Mouse (Mus musculus) limb, embryonic 13.5 days (tissue): ENCODE results near the gene Get4. TPM values are rescaled to one million over a fixed set of nuclear protein-coding genes. Genes with fewer than 3 reads are reported as not detected.

ENCODE experiments used
- ATAC-seq: fragments of 200-750 bp; cut with Nextera tagmentation; 2 replicates; pipeline ENCODE4 v1.8.0; 2017; ENCODE audit warnings: low read depth, moderate number of reproducible peaks, moderate TSS enrichment; ENCODE audit not compliant: low FRiP score
- H3K27ac ChIP-seq: fragments of 300-500 bp; sonication (generic); 2 replicates; pipeline ENCODE4 v1.5.1; 2015; ENCODE audit warnings: inconsistent platforms, mild to moderate bottlenecking, moderate library complexity
- H3K27me3 ChIP-seq: fragments of 300-500 bp; sonication (generic); 2 replicates; pipeline ENCODE4 v1.6.1; 2015; ENCODE audit warnings: mild to moderate bottlenecking, inconsistent platforms
- H3K36me3 ChIP-seq: fragments of 300-500 bp; sonication (generic); 2 replicates; pipeline ENCODE4 v1.6.1; 2015; ENCODE audit warnings: inconsistent platforms, mild to moderate bottlenecking, moderate library complexity
- H3K4me1 ChIP-seq: fragments of 300-500 bp; sonication (generic); 2 replicates; pipeline ENCODE4 v1.6.1; 2015; ENCODE audit warnings: inconsistent platforms
- H3K4me2 ChIP-seq: fragments of 300-500 bp; sonication (generic); replicated peaks from 2 replicates; pipeline ENCODE4 v1.6.1; 2015; ENCODE audit warnings: inconsistent platforms, mild to moderate bottlenecking, moderate library complexity
- H3K4me3 ChIP-seq: fragments of 300-500 bp; sonication (generic); 2 replicates; pipeline ENCODE4 v1.5.1; 2015; ENCODE audit warnings: moderate library complexity, mild to moderate bottlenecking, inconsistent platforms
- H3K9ac ChIP-seq: fragments of 300-500 bp; sonication (generic); 2 replicates; pipeline ENCODE4 v1.6.1; 2015; ENCODE audit warnings: mild to moderate bottlenecking, inconsistent platforms
- H3K9me3 ChIP-seq: fragments of 300-500 bp; sonication (generic); 2 replicates; pipeline ENCODE4 v1.6.1; 2016; ENCODE audit warnings: inconsistent platforms
- WGBS: fragments of 180-500 bp; shearing (Covaris S2); methylation state at CpG from one replicate; pipeline ENCODE4 v1.1.7; 2015; 5-methylcytosine and 5-hydroxymethylcytosine counted together
- polyA plus RNA-seq: library from polyadenylated mRNA; unstranded; fragments of >200 nt; fragmentation: Nextera tagmentation; extraction: Ambion mirVana; gene quantifications from 2 replicates; pipeline ENCODE4 v1.2.1, GENCODE M21; 2015

Get4 gene
- polyA plus RNA-seq, 1 experiment from 2014 or later = 155 TPM

DNA sequence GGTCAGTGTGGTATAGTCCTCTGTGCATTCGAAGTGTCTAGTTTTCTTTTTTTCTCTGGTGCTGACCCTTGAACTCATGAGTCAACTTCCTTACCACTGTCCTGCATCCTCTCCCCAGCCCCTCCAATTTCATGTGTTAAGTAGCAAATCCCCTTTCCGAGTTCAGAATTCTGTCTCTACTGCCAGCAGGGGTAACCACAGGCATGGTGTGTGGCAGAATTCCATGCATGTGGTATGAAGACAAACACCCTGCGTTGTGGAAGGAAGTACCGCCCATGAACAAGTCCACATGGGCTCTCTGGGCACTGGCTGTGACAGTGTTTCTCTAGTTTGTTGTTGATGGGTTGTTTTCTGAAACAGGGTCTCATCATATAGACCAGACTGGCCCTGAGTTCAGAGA lies 15.5 kb downstream of the Get4 start:
- ATAC-seq = no peak
- WGBS = 89% methylated on average over 4 of the region's 4 CpGs
- Histone ChIP-seq H3K9ac (no peak overlapping the region), H3K9me3 (no peaks in the 10 kb centered on the region), H3K4me2 (no peak overlapping the region), H3K36me3 (peaks cover 71% of the 10 kb centered on the region), H3K27me3 (no peaks in the 10 kb centered on the region), H3K27ac (no peak overlapping the region), H3K4me1 (no peaks in the 10 kb centered on the region), H3K4me3 (no peak overlapping the region)

DNA sequence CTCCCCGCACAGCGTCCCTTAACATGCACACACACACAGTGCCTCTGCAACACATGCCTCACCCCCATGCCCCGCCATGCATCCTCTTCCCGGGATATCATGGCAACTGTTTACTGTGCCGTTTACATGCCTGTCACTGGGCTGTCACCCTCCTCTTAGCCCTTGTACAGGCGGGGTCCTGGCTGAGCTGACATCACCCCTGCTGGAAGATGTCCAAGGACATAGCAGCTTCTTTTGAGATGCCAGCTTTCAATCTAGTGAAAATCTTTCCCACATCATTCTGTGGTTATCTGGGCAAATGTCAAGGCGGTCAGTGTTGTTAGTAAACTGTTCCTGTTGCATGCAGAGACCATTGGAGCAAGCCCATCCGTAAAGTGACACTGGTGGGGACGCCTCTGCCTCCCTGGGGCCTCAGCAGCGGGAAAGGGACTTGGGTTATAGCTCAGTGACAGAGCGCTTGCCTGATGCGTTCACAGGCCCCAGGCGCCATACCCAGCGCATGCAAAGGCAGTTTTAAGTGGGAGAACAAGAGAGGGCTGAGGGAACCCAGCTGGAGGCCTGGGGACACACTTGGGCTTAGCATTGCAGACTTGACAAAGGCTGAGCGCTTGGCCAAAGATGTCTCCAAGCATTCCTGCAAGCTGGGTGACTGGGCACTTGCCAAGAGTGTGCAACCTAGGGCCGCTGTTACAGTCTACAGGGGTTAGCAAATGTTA lies 18.8 kb downstream of the Get4 start:
- Histone ChIP-seq H3K4me1 (no peaks in the 10 kb centered on the region), H3K9me3 (no peaks in the 10 kb centered on the region), H3K27me3 (no peaks in the 10 kb centered on the region), H3K9ac (no peak overlapping the region), H3K36me3 (peaks cover 38% of the 10 kb centered on the region), H3K4me2 (no peak overlapping the region), H3K27ac (no peak overlapping the region), H3K4me3 (no peak overlapping the region)
- WGBS = 73% methylated on average over 16 of the region's 16 CpGs
- no peak for ATAC-seq

DNA sequence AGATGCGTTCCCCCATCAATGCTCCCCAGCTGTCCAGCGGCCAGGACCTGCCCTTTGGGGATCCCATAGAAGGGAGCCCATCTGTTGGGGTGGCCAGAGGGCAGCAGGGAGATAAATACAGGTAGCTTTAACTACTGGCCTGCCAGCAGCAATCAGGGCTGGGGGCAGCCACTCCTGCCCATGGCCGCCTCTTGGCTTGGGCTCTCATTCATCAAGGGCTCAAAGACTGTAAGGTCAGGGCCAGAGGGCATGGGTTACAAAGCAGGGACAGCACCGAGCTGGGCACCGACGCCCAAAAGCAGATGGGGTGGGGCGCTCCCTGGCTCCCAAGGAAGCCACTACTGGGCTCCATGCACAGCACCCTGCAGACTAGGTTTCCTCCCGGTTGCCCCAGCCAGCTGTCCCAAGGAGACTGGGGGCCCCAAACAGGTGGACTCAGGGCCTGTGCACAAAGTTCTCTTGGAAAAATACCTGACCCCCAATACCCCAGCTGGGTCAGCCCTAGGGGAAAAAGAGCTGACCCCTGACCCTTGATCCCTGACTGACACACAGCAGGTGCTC lies 19.9 kb downstream of the Get4 start:
- no peaks in the 10 kb centered on the region for H3K4me1 ChIP-seq
- 0 out of 2 replicates have a peak, but pooled peaks have one; percentile 20 for ATAC-seq
- H3K9me3 ChIP-seq = no peaks in the 10 kb centered on the region
- H3K27me3 ChIP-seq = no peaks in the 10 kb centered on the region
- H3K9ac ChIP-seq = no peak overlapping the region
- no peak overlapping the region for H3K4me3 ChIP-seq
- peaks cover 27% of the 10 kb centered on the region for H3K36me3 ChIP-seq
- 49% methylated on average over 8 of the region's 8 CpGs for WGBS
- H3K27ac ChIP-seq = no peak overlapping the region
- H3K4me2 ChIP-seq = no peak overlapping the region

DNA sequence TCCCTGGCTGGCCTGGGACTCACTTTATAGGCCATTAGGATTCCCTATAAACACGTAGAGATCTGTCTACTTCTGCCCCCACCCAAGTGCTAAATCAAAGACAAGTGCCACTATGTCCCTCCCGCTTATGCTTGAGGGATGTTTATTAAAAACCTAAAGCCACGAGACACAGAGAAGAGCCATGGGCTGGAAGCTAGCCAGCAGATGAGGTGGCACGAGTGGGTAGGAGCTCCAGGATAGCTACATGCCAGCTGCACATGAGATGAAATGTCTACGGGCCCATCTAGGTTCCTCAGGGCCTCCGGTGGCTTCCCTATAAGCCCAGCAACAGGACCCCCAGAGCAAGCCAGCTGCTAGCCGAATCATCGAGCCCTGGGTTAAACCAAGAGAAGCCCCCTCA lies 25.2 kb downstream of the Get4 start:
- H3K27ac ChIP-seq = no peak overlapping the region
- H3K9ac ChIP-seq = no peak overlapping the region
- H3K9me3 ChIP-seq = no peaks in the 10 kb centered on the region
- H3K4me2 ChIP-seq = no peak overlapping the region
- no peak overlapping the region for H3K4me3 ChIP-seq
- no peak for ATAC-seq
- 68% methylated on average over 8 of the region's 8 CpGs for WGBS
- no peaks in the 10 kb centered on the region for H3K36me3 ChIP-seq
- H3K4me1 ChIP-seq = peaks cover 17% of the 10 kb centered on the region
- H3K27me3 ChIP-seq = no peaks in the 10 kb centered on the region

DNA sequence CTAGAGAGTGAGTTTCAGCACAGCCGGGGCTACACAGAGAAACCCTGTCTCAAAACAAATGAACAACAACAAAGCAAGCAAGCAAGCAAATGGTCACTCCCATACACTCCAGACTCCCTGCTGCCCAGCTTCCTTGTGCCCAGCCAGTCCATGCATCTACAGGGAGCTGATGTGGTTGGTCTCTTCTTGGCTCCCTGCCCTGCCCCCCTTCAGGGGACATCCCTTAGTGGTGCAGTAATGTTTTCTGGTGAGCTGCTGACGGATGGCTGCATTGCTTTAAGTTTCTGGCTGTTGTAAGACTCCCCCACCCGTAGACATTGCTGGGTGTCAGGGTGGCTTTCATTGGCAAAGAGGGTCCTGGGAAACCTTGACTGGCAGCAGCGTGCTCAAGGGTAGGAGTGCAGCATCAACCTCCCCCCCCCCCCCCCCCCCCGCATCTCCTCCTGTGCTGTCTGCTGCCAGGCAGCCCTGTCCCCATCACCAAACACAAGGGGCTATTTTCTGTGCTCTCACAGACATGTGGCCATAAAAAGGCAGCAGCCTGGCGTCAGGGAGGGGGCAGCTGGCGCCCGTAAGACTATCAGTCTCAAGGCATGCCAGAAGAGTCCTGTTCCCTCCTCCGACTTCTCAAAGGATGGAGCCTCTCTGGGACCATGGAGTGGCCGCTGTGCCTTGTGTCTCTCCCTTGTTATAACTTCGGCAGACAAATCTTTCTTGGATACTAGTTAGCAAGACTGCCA lies 29.4 kb downstream of the Get4 start:
- 31% methylated on average over 11 of the region's 11 CpGs for WGBS

DNA sequence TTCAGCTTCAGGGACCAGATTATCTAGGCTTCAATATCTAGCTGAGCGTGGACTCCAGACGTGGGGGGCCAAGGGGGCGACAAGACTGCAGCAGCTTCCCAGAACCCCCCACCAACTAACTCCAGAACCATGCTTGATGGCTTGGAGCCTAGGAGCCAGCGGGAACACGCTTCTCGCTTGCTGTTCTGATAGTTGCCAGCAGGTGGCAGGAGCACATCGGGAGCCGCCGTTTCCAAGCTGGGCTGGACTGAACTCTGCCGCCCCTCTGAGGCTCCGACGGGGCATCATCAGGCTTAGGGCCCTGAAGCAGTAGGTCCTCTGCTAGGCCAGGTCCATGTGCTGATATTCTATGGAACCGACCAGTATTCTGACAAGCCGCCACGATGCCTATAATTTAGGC lies 30.1 kb downstream of the Get4 start:
- WGBS = 5% methylated on average over 15 of the region's 15 CpGs
- peak; percentile 46 for ATAC-seq
- H3K36me3 ChIP-seq = no peaks in the 10 kb centered on the region
- H3K4me3 ChIP-seq = no peak overlapping the region
- peaks cover 4% of the 10 kb centered on the region; the same call in 1 of the 2 replicates for H3K27me3 ChIP-seq
- H3K27ac ChIP-seq = peak overlapping the region; percentile 12; the same call in 1 of the 2 replicates
- H3K9me3 ChIP-seq = no peaks in the 10 kb centered on the region
- H3K4me2 ChIP-seq = peak overlapping the region; percentile 5; the same call in 1 of the 2 replicates
- H3K4me1 ChIP-seq = peaks cover 17% of the 10 kb centered on the region
- no peak overlapping the region for H3K9ac ChIP-seq

More for the DNA sequence above, 29.4 kb downstream of the Get4 start:
- Histone ChIP-seq H3K36me3 (no peaks in the 10 kb centered on the region), H3K4me3 (no peak overlapping the region), H3K27me3 (peaks cover 4% of the 10 kb centered on the region; the same call in 1 of the 2 replicates), H3K4me1 (peaks cover 17% of the 10 kb centered on the region), H3K9me3 (no peaks in the 10 kb centered on the region), H3K27ac (peak overlapping the region; percentile 12; the same call in 1 of the 2 replicates), H3K9ac (no peak overlapping the region), H3K4me2 (no peak overlapping the region; the same call in 1 of the 2 replicates)
- peak; percentile 30 for ATAC-seq

DNA sequence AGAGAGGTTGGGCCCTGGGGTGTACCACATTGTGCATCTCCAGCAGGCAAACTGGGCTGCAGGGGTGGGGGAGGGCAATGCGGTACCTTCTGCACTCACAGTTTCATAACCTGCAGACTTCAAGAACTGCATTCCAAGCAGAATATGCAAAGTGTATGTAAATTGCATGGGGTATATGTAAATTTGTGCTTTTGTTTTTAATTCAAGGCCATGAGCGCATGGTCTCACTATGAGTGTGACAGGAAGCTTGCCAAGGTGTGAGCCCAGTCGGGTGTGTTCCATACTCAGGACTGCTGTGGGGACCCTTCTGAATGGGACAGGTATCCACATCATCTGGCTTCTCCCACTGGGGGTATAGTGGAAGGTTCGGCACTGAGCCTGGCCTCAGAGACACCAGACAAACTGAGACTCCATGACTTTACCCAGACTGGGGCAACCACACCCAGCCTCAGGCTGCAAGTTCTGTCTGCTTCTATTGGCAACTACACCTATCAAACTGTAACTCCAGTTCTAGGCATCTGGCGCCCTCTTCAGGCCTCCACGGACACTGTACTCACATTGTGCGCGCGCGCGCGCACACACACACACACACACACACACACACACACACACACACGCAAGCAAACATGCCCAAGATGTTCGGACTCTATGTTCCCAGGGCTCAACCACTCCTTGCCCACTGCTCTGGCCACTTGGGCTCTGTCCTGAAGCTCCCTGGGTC lies 31.5 kb downstream of the Get4 start:
- no peak overlapping the region for H3K4me2 ChIP-seq
- no peak overlapping the region for H3K4me3 ChIP-seq
- H3K4me1 ChIP-seq = peaks cover 17% of the 10 kb centered on the region
- 93% methylated on average over 14 of the region's 14 CpGs for WGBS
- no peaks in the 10 kb centered on the region for H3K9me3 ChIP-seq
- H3K36me3 ChIP-seq = no peaks in the 10 kb centered on the region
- no peak overlapping the region for H3K9ac ChIP-seq
- H3K27ac ChIP-seq = no peak overlapping the region
- no peak for ATAC-seq
- H3K27me3 ChIP-seq = peaks cover 4% of the 10 kb centered on the region; the same call in 1 of the 2 replicates

DNA sequence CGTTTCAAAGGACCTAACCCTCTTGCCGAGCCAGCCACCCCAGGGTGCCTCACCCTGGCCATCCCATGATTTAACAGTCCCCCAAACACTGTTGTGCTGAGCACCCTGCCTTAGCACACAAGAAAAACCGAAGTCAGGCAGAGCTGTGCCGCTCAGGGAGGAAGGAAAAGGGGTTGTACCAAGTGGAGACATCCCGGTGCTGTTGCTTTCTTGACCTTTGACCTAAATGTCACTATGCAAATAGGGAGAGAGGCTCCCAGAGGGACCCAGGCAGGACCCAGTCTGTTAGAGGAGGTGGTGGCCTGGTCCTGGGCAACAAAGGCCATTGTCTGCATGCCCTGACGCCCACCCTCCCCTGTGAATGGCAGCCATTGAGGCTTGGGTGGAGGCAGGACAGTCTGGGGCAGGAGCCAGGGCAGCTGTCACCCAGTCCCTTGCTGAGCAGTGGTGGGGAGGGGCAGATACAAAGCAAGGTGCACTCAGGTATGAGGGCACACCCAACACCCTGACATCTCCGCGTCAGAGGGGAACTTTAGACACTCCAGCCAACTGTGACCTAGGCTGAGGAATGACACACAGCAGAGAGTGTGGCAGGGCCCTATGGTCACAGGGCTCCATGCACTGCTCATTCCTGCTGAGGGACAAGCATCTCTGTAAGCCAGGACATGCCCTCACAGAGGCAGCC lies 33.4 kb downstream of the Get4 start:
- peaks cover 4% of the 10 kb centered on the region; the same call in 1 of the 2 replicates for H3K27me3 ChIP-seq
- H3K4me3 ChIP-seq = no peak overlapping the region
- 62% methylated on average over 8 of the region's 8 CpGs for WGBS
- no peak for ATAC-seq
- no peaks in the 10 kb centered on the region for H3K9me3 ChIP-seq
- H3K36me3 ChIP-seq = no peaks in the 10 kb centered on the region
- no peak overlapping the region for H3K27ac ChIP-seq
- peaks cover 12% of the 10 kb centered on the region for H3K4me1 ChIP-seq
- H3K9ac ChIP-seq = no peak overlapping the region
- no peak overlapping the region for H3K4me2 ChIP-seq

DNA sequence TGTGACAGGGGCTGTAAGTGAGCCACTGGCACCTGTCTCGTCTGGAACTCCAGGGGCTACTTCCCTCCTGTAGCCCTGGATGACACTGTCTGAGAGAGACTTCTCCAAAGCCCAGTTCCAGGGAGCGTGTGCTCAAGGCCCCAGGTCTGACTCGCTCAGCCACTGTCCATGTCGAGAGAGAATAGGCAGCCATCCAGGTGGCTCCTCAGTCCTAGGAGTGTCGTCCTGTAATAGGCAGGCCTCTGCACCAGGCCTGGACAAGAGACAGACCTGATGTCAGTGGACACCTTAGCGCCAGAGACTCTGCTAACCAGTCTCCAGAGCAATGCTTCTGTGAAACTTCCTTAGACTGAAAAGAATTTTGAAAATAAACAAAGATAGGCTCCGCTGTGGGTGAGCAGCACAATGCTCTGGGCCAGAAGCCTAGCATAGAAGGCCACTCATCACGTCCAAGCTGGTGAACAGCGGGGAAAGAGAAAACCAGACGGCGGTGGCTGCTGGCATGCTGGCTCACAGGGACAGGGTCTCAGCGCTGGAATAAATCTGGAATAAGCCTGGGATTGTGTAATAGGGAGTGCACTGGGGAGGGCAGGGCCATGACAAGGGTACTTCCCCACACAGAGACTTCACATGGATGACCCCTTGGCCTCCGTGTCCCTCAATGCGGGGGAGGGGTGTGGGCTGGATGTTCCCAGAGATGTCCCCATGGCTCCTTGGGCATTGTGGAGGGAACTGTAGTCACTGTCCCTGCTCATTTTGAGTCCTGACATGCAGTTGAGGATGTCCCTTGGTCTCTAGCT lies 34.2 kb downstream of the Get4 start:
- WGBS = 70% methylated on average over 14 of the region's 14 CpGs
- H3K27ac ChIP-seq = no peak overlapping the region
- H3K27me3 ChIP-seq = peaks cover 4% of the 10 kb centered on the region; the same call in 1 of the 2 replicates
- H3K4me3 ChIP-seq = no peak overlapping the region
- ATAC-seq = no peak
- no peak overlapping the region for H3K9ac ChIP-seq
- peaks cover 8% of the 10 kb centered on the region for H3K4me1 ChIP-seq
- no peaks in the 10 kb centered on the region for H3K9me3 ChIP-seq
- H3K36me3 ChIP-seq = no peaks in the 10 kb centered on the region
- H3K4me2 ChIP-seq = no peak overlapping the region

DNA sequence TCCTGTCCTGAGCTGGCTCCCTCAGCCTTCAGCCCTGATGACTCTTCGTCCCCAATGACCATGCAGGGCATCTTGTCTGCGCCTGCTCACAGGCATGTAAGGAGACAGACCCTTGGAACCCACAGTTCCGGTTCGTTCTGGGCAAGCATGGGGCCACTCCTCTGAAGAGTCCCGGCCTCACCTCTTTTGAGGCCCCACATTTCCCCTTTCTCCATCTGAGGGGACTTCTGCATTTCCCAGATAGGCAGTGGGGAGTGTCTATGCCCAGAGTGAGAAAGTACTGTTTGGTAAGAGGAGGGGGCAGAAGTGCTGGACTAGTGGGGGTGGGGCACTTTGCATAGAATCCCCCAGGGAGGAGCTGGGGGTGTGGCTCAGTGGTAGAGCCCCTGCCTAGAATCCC lies 35.0 kb downstream of the Get4 start:
- 90% methylated on average over 5 of the region's 5 CpGs for WGBS
- Histone ChIP-seq H3K9ac (no peak overlapping the region), H3K27ac (no peak overlapping the region), H3K4me3 (no peak overlapping the region), H3K4me1 (peaks cover under 1% of the 10 kb centered on the region; the same call in 1 of the 2 replicates), H3K9me3 (no peaks in the 10 kb centered on the region), H3K36me3 (no peaks in the 10 kb centered on the region), H3K27me3 (peaks cover 4% of the 10 kb centered on the region; the same call in 1 of the 2 replicates), H3K4me2 (no peak overlapping the region)
- ATAC-seq = no peak

DNA sequence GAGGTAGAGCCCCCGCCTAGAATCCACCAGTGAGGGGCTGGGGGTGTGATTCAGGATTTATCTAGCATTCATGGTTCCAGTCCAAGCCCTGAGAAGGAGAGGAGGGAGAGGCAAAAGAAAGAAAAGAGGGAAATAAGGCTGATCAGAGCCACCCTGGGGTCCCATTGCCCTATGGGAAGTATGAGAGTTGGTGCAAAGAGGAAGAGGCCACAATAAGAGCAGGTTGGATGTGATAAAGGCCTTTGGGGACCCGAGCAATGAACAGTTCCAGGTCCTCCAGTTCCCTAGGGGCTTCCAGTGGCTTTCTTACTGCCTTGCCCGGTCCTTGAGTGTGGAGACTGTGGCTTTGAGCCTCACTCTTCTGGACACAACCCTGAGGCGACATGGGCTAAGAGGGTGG lies 35.7 kb downstream of the Get4 start:
- no peak overlapping the region for H3K27ac ChIP-seq
- H3K9me3 ChIP-seq = no peaks in the 10 kb centered on the region
- 90% methylated on average over 4 of the region's 4 CpGs for WGBS
- ATAC-seq = no peak
- no peak overlapping the region for H3K4me2 ChIP-seq
- H3K4me1 ChIP-seq = no peaks in the 10 kb centered on the region
- no peak overlapping the region for H3K4me3 ChIP-seq
- no peaks in the 10 kb centered on the region for H3K36me3 ChIP-seq
- H3K9ac ChIP-seq = no peak overlapping the region
- H3K27me3 ChIP-seq = peaks cover under 1% of the 10 kb centered on the region; the same call in 1 of the 2 replicates
